Mouse (Mus musculus): Measurements from ENCODE around the gene Bmp2. TPM values are rescaled to one million over a fixed set of nuclear protein-coding genes. Genes with fewer than 3 reads are reported as not detected.
A peak's percentile ranks its signal among the peaks of the same experiment; 100 is the strongest.

Gene Bmp2
- polyA plus RNA-seq (2012; ENCODE audit: insufficient read depth, insufficient read length, missing spikeins): 0.40 and 0.52 TPM in 2 replicates

DNA sequence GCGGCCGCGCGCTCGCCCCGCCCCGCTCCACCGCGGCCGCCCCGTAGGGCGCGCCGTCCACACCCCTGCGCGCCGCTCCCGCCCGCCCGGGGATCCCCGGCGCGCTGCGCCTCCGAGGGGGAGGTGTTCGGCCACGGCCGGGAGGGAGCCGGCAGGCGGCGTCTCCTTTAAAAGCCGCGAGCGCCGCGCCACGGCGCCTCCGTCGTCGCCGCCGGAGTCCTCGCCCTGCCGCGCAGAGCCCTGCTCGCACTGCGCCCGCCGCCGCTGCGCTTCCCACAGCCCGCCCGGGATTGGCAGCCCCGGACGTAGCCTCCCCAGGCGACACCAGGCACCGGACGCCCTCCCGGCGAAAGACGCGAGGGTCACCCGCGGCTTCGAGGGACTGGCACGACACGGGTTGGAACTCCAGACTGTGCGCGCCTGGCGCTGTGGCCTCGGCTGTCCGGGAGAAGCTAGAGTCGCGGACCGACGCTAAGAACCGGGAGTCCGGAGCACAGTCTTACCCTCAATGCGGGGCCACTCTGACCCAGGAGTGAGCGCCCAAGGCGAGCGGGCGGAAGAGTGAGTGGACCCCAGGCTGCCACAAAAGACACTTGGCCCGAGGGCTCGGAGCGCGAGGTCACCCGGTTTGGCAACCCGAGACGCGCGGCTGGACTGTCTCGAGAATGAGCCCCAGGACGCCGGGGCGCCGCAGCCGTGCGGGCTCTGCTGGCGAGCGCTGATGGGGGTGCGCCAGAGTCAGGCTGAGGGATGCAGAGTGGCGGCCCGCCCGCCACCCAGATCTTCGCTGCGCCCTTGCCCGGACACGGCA is at the start of gene Bmp2:
Gene Bmp2 (plus strand): TSS at position 129 of the 811 bp plus-strand sequence.
- H3K27ac ChIP-seq (ENCODE audit: insufficient read depth, low read depth, low read length): no peak within 1 kb of the TSS
- H3K4me3 ChIP-seq (ENCODE audit: insufficient read depth, low read length): peak within 1 kb of the TSS; percentile 53
- peaks cover 7% of the 10 kb centered on the region for H3K4me1 ChIP-seq (ENCODE audit: control insufficient read depth, insufficient read depth, low read length)
- no peak for TF ChIP-seq CTCF (IDR thresholded peaks at IDR 0.05; ENCODE audit: low read depth, low read length)
- TF ChIP-seq POLR2A (IDR thresholded peaks at IDR 0.05; ENCODE audit: borderline replicate concordance, low read depth, low read length): no peak

- Histone ChIP-seq H3K4me3 (ENCODE audit: insufficient read depth, low read length) (no peak overlapping the region), H3K4me1 (ENCODE audit: control insufficient read depth, insufficient read depth, low read length) (0 out of 2 replicates have a peak, but pooled peaks cover 5% of the 10 kb centered on the region)
- no peak for TF ChIP-seq POLR2A (IDR thresholded peaks at IDR 0.05; ENCODE audit: borderline replicate concordance, low read depth, low read length)
- no peak for TF ChIP-seq CTCF (IDR thresholded peaks at IDR 0.05; ENCODE audit: low read depth, low read length)
Observed at GRCm38 (mm10) chr2:133505678-133506077, 46.3 kb upstream of the Bmp2 start.

DNA sequence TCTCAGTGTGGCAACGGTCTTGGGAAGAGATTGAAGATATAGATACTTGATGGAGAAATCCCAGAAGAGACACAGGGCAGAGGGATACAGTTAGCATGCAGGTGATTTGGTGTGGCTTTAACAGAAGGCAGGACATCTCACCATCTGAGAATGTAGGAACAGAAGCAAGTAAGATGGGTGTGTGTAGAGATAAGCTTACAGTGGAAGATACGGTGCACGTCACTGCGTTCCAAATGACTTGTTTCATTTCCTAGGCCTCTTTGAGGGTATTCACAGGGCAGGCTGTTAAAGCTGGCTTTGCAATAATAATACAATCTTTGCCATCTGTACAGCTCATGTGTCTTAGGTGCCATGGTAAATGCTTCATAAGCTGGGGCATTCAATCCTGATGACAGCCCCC is 44.9 kb upstream of the Bmp2 start:
- TF ChIP-seq POLR2A (IDR thresholded peaks at IDR 0.05; ENCODE audit: borderline replicate concordance, low read depth, low read length): no peak
- TF ChIP-seq CTCF (IDR thresholded peaks at IDR 0.05; ENCODE audit: low read depth, low read length): no peak
- Histone ChIP-seq H3K4me3 (ENCODE audit: insufficient read depth, low read length) (no peak overlapping the region), H3K27ac (ENCODE audit: insufficient read depth, low read depth, low read length) (no peak overlapping the region), H3K4me1 (ENCODE audit: control insufficient read depth, insufficient read depth, low read length) (peaks cover 16% of the 10 kb centered on the region)

More at GRCm38 (mm10) chr2:133505678-133506077, 46.3 kb upstream of the Bmp2 start:
- H3K27ac ChIP-seq (ENCODE audit: insufficient read depth, low read depth, low read length): no peak overlapping the region

DNA sequence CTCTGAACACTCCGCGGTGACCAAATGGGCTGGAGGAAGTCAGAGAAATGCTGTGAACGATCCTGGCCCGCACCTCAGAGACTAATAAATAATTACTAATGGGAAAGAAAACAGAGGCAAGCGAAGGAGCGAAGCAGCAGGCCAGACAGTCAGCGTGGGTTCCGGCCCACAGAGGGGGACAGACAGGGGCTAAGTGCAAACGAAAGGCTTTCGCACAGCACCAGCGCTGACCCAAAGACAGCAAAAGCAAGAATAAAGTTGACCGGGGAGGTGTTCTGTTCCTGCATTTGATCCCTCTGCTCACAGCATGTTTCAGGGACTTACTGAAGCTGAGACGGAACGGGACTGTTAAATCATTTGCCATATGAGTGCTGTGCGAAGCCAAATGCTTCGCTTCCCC is 42.8 kb upstream of the Bmp2 start:
- no peak for TF ChIP-seq POLR2A (IDR thresholded peaks at IDR 0.05; ENCODE audit: borderline replicate concordance, low read depth, low read length)
- TF ChIP-seq CTCF (IDR thresholded peaks at IDR 0.05; ENCODE audit: low read depth, low read length): no peak

DNA sequence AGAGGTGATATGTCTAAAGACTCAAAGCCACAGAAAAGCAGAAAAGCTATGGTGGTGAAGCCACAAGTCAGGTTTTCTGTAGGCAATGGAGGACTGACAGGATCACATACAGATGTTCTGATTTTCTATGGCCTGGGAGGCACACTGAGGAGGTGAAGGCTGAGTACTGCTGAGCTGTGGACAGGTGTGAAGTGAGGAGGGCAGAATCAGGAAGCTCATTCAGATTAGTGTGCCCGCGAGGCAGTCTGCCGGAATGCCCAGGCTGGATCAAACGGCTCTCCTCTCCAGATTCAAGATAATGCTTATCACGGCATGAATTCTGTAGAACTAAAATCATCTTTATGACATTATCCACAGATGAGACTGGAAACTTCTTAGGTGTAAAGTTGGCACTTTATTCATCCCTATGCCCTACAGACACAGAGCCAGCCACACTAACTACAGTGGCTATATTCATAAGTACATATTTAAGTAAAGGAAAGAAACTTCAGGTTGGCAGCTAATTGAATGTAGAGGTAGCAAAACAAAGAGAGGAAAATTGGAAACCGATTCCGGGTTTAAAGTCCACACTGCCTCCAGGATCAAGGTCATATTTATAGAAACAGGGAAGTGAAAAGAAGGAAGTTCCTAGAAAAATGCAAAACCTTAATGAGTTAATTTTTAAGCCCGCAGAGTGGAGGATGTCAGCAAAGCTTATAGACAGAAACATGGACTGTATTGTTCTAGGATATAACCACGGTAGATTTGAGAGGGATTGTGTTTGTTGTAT is 40.8 kb upstream of the Bmp2 start:
- Histone ChIP-seq H3K4me1 (ENCODE audit: control insufficient read depth, insufficient read depth, low read length) (peaks cover 31% of the 10 kb centered on the region), H3K27ac (ENCODE audit: insufficient read depth, low read depth, low read length) (peak overlapping the region; percentile 31), H3K4me3 (ENCODE audit: insufficient read depth, low read length) (no peak overlapping the region)
- TF ChIP-seq CTCF (IDR thresholded peaks at IDR 0.05; ENCODE audit: low read depth, low read length) (no peak), POLR2A (IDR thresholded peaks at IDR 0.05; ENCODE audit: borderline replicate concordance, low read depth, low read length) (no peak)

More for the DNA sequence above, 42.8 kb upstream of the Bmp2 start:
- no peak overlapping the region for H3K27ac ChIP-seq (ENCODE audit: insufficient read depth, low read depth, low read length)
- H3K4me1 ChIP-seq (ENCODE audit: control insufficient read depth, insufficient read depth, low read length): peaks cover 31% of the 10 kb centered on the region
- no peak overlapping the region for H3K4me3 ChIP-seq (ENCODE audit: insufficient read depth, low read length)

- Histone ChIP-seq H3K4me1 (ENCODE audit: control insufficient read depth, insufficient read depth, low read length) (peaks cover 27% of the 10 kb centered on the region), H3K4me3 (ENCODE audit: insufficient read depth, low read length) (no peak overlapping the region), H3K27ac (ENCODE audit: insufficient read depth, low read depth, low read length) (no peak overlapping the region)
- TF ChIP-seq POLR2A (IDR thresholded peaks at IDR 0.05; ENCODE audit: borderline replicate concordance, low read depth, low read length): no peak
- no peak for TF ChIP-seq CTCF (IDR thresholded peaks at IDR 0.05; ENCODE audit: low read depth, low read length)
Observed at GRCm38 (mm10) chr2:133516331-133517046, 35.5 kb upstream of the Bmp2 start.

DNA sequence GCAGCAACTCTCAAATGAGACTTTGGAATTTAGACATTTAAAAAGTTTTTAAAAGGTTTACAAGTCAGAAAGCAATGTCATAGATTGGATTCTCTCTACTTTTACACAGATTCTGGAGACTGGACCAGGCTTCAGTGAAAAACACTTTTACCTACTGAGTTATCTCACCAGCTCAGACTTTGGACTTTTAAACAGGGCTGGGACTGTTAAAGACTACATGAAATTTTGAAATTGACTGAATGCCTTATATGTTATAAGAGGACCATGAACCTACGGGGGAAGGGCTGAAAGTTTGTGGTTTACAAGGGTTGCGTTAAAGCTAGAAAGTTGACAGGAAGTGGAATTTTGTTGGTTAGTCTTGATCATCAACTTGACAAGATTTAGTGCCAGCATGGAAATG is 34.1 kb upstream of the Bmp2 start:
- TF ChIP-seq POLR2A (IDR thresholded peaks at IDR 0.05; ENCODE audit: borderline replicate concordance, low read depth, low read length): no peak
- Histone ChIP-seq H3K27ac (ENCODE audit: insufficient read depth, low read depth, low read length) (no peak overlapping the region), H3K4me3 (ENCODE audit: insufficient read depth, low read length) (no peak overlapping the region), H3K4me1 (ENCODE audit: control insufficient read depth, insufficient read depth, low read length) (peaks cover 16% of the 10 kb centered on the region)

GRCm38 (mm10) chr2:133521193-133521592 is 30.8 kb upstream of the Bmp2 start:
- H3K4me3 ChIP-seq (ENCODE audit: insufficient read depth, low read length): no peak overlapping the region
- TF ChIP-seq POLR2A (IDR thresholded peaks at IDR 0.05; ENCODE audit: borderline replicate concordance, low read depth, low read length): no peak
- no peak for TF ChIP-seq CTCF (IDR thresholded peaks at IDR 0.05; ENCODE audit: low read depth, low read length)
- peaks cover 7% of the 10 kb centered on the region for H3K4me1 ChIP-seq (ENCODE audit: control insufficient read depth, insufficient read depth, low read length)
- H3K27ac ChIP-seq (ENCODE audit: insufficient read depth, low read depth, low read length): no peak overlapping the region

DNA sequence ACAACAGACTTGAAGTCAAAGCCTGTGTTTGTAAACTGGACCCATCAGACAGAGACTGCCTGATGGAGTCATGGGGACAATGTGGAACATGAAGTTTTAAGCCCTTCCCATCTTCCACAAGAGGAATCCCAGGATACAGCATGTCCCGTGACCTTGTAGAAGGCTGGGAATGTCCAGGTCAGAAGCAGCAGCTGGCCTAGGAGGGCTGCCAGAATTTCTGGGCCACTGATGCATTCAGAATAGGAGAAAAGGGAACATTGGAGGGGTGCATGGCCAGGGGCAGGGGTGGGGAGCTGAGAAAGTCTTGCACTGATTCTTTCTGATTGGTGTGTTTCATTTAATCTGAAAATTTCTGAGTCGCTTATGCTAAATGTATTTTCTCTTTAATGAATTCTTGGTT is 29.8 kb upstream of the Bmp2 start:
- no peak overlapping the region for H3K27ac ChIP-seq (ENCODE audit: insufficient read depth, low read depth, low read length)
- H3K4me1 ChIP-seq (ENCODE audit: control insufficient read depth, insufficient read depth, low read length): peaks cover 7% of the 10 kb centered on the region
- TF ChIP-seq POLR2A (IDR thresholded peaks at IDR 0.05; ENCODE audit: borderline replicate concordance, low read depth, low read length) (no peak), CTCF (IDR thresholded peaks at IDR 0.05; ENCODE audit: low read depth, low read length) (no peak)
- no peak overlapping the region for H3K4me3 ChIP-seq (ENCODE audit: insufficient read depth, low read length)

Data from bone marrow macrophage, adult 2 months (primary cell).